Mouse (Mus musculus) myocyte (in vitro differentiated cells): ENCODE measurements around the gene Lnx2.

Experiments
- E2F4 ChIP-seq: IDR thresholded peaks from one replicate; pipeline ENCODE4 v1.6.1; 2011; ENCODE audit warnings: mild to moderate bottlenecking, control low read depth, moderate library complexity; ENCODE audit not compliant: insufficient read depth
- MAX ChIP-seq: IDR thresholded peaks from one replicate; pipeline ENCODE4 v1.6.1; 2011; ENCODE audit warnings: low read depth, mild to moderate bottlenecking, control low read depth
- POLR2A ChIP-seq: IDR thresholded peaks from one replicate; pipeline ENCODE4 v1.6.1; 2011; ENCODE audit warnings: low read depth, mild to moderate bottlenecking, control low read depth, moderate library complexity; ENCODE audit not compliant: insufficient read length
- POLR2AphosphoS2 ChIP-seq: IDR thresholded peaks from one replicate; pipeline ENCODE4 v1.6.1; 2011; ENCODE audit warnings: low read depth, control low read depth; ENCODE audit not compliant: insufficient read length
- REST ChIP-seq: IDR thresholded peaks from one replicate; pipeline ENCODE4 v1.6.1; 2011; ENCODE audit warnings: mild to moderate bottlenecking, control low read depth, moderate library complexity; ENCODE audit not compliant: insufficient read depth, insufficient read length
- TCF3 ChIP-seq: IDR thresholded peaks from one replicate; pipeline ENCODE4 v1.6.1; 2011; ENCODE audit warnings: low read depth, control low read depth; ENCODE audit not compliant: insufficient read length
- USF1 ChIP-seq: IDR thresholded peaks from one replicate; pipeline ENCODE4 v1.6.1; 2011; ENCODE audit warnings: low read depth, mild to moderate bottlenecking, control low read depth, moderate library complexity

GRCm38 (mm10) chr5:147073805-147074204, 2.6 kb downstream of the Lnx2 start:
- TF ChIP-seq POLR2A, result no peak
- no peak for TF ChIP-seq USF1
- no peak for TF ChIP-seq TCF3
- no peak for TF ChIP-seq MAX
- TF ChIP-seq POLR2AphosphoS2, result no peak
- TF ChIP-seq REST, result no peak
- no peak for TF ChIP-seq E2F4
